Mouse (Mus musculus) C2C12 (cell line): ENCODE results near the gene Ccar1. TPM values are rescaled to one million over a fixed set of nuclear protein-coding genes. Genes with fewer than 3 reads are reported as not detected.
"Not testable (repeated sequence)": the region's sequence is repeated elsewhere in the genome, so short reads cannot be mapped to it uniquely, and the experiment has no call there.

ENCODE experiments used
- H3K27me3 ChIP-seq: one replicate; pipeline ENCODE4 v1.6.1; 2011; ENCODE audit not compliant: control insufficient read depth, insufficient read depth, insufficient read length
- H3K36me3 ChIP-seq: one replicate; pipeline ENCODE4 v1.6.1; 2011; ENCODE audit not compliant: control insufficient read depth, insufficient read depth
- H3K4me3 ChIP-seq: one replicate; pipeline ENCODE4 v1.5.1; 2011; ENCODE audit warnings: mild to moderate bottlenecking, control low read depth; ENCODE audit not compliant: poor library complexity, insufficient read depth, severe bottlenecking
- H3K79me2 ChIP-seq: one replicate; pipeline ENCODE4 v1.6.1; 2011; ENCODE audit not compliant: control insufficient read depth, insufficient read depth
- H3K79me3 ChIP-seq: one replicate; pipeline ENCODE4 v1.6.1; 2011; ENCODE audit warnings: low read depth, control low read depth
- H3ac ChIP-seq: one replicate; pipeline ENCODE3; 2011; ENCODE audit warnings: low read depth; ENCODE audit not compliant: control insufficient read depth, insufficient read length
- CEBPB ChIP-seq: IDR thresholded peaks from one replicate; pipeline ENCODE4 v1.6.1; 2011; ENCODE audit warnings: low read depth, mild to moderate bottlenecking, control low read depth, moderate library complexity
- CTCF ChIP-seq: IDR thresholded peaks from one replicate; pipeline ENCODE4 v1.5.1; 2011; ENCODE audit not compliant: control insufficient read depth, insufficient read depth, insufficient read length
- FOSL1 ChIP-seq: IDR thresholded peaks from one replicate; pipeline ENCODE4 v1.8.0; 2011; ENCODE audit warnings: mild to moderate bottlenecking, low read length; ENCODE audit not compliant: poor library complexity, insufficient read depth, severe bottlenecking
- MAX ChIP-seq: IDR thresholded peaks from one replicate; pipeline ENCODE4 v1.6.1; 2011; ENCODE audit warnings: mild to moderate bottlenecking, control low read depth
- MYOD1 ChIP-seq: IDR thresholded peaks from one replicate; pipeline ENCODE4 v1.6.1; 2011; ENCODE audit warnings: low read depth; ENCODE audit not compliant: control insufficient read depth, insufficient read length
- MYOG ChIP-seq: IDR thresholded peaks from one replicate; pipeline ENCODE4 v1.6.1; 2011; ENCODE audit not compliant: control insufficient read depth, insufficient read length; ENCODE audit errors: extremely low read depth
- USF1 ChIP-seq: IDR thresholded peaks from one replicate; pipeline ENCODE4 v1.6.1; 2011; ENCODE audit warnings: low read depth, mild to moderate bottlenecking, control low read depth, moderate library complexity
- polyA plus RNA-seq: library from polyadenylated mRNA; unstranded; fragments of >200 nt; fragmentation: generic; extraction: Trizol; gene quantifications from one replicate; pipeline ENCODE4 v1.2.1, GENCODE M21; 2012; ENCODE audit warnings: missing spikeins

Gene Ccar1
- polyA plus RNA-seq, 1 experiment = 24.7 TPM

- TF ChIP-seq FOSL1 = no peak
- Histone ChIP-seq H3K4me3 (no peak overlapping the region), H3K27me3 (no peaks in the 10 kb centered on the region), H3K36me3 (peaks cover 13% of the 10 kb centered on the region), H3ac (no peak overlapping the region), H3K79me2 (peaks cover 28% of the 10 kb centered on the region), H3K79me3 (peaks cover 23% of the 10 kb centered on the region)
Observed at GRCm38 (mm10) chr10:62794221-62794620, 2.1 kb upstream of the Ccar1 start.

DNA sequence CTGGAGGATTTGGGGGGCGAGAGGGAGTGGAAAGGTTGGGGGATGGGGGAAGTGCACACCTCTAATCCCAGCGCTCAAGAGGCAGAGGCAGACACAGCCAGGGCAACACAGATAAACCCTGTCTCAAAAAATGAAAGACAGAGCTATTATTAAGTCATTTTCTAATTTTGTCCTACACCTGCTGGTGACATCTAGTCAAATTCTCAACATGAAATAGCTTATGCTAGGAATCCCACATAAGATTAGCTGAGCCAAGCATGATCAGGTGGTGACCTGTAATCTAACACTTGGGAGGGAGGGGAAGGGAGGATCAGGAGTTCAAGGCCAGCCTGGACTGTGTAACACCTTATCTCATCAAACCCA is 986 bp upstream of the Ccar1 start:
- TF ChIP-seq MYOG (no peak), CEBPB (no peak), USF1 (no peak), MAX (no peak), MYOD1 (no peak), FOSL1 (no peak), CTCF (no peak)
- peak overlapping the region; percentile 28 for H3K4me3 ChIP-seq
- no peak overlapping the region for H3ac ChIP-seq
- peaks cover 24% of the 10 kb centered on the region for H3K36me3 ChIP-seq
- H3K79me2 ChIP-seq = peaks cover 39% of the 10 kb centered on the region
- H3K79me3 ChIP-seq = peaks cover 33% of the 10 kb centered on the region
- no peaks in the 10 kb centered on the region for H3K27me3 ChIP-seq

GRCm38 (mm10) chr10:62791251-62792176 is 572 bp downstream of the Ccar1 start:
- Histone ChIP-seq H3ac (peak overlapping the region; percentile 91), H3K27me3 (no peaks in the 10 kb centered on the region)

GRCm38 (mm10) chr10:62781776-62782175 is 10.3 kb downstream of the Ccar1 start:
- not testable (repeated sequence) for H3K27me3 ChIP-seq, H3ac ChIP-seq, H3K4me3 ChIP-seq
- Histone ChIP-seq H3K36me3 (peaks cover 97% of the 10 kb centered on the region), H3K79me2 (peaks cover 38% of the 10 kb centered on the region), H3K79me3 (peaks cover 19% of the 10 kb centered on the region)

More at GRCm38 (mm10) chr10:62791251-62792176, 572 bp downstream of the Ccar1 start:
- TF ChIP-seq MYOG = no peak
- no peak for TF ChIP-seq MYOD1
- no peak for TF ChIP-seq USF1
- no peak for TF ChIP-seq MAX
- no peak for TF ChIP-seq CEBPB
- no peak for TF ChIP-seq FOSL1
- no peak for TF ChIP-seq CTCF
- peaks cover 55% of the 10 kb centered on the region for H3K79me2 ChIP-seq
- peaks cover 40% of the 10 kb centered on the region for H3K36me3 ChIP-seq
- peak overlapping the region; percentile 79 for H3K4me3 ChIP-seq
- H3K79me3 ChIP-seq = peaks cover 47% of the 10 kb centered on the region

DNA sequence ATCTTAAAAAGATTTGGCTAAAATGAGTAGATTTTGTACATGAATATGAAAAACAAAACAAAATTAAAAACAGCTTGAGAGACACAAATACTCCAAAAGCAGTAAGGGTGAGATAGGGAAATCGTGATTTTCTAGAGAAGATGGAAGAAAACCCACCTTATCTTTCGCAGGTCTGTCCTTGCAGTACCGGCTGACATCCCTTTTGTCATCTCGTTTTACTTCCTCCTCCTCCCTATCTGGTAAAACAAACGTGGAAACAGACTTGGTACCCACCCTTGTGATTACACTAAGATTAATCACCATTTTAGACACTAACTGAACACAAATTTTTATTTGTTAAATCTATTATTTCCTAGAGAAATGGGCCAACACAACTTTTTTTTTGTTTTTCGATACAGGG is 41.3 kb downstream of the Ccar1 start:
- no peak overlapping the region for H3ac ChIP-seq
- no peak overlapping the region for H3K4me3 ChIP-seq
- peaks cover 100% of the 10 kb centered on the region for H3K36me3 ChIP-seq
- H3K79me2 ChIP-seq = no peaks in the 10 kb centered on the region
- H3K79me3 ChIP-seq = no peaks in the 10 kb centered on the region
- no peaks in the 10 kb centered on the region for H3K27me3 ChIP-seq
- TF ChIP-seq MYOG (no peak), USF1 (no peak), MYOD1 (no peak), CEBPB (no peak), MAX (no peak), FOSL1 (no peak), CTCF (no peak)

DNA sequence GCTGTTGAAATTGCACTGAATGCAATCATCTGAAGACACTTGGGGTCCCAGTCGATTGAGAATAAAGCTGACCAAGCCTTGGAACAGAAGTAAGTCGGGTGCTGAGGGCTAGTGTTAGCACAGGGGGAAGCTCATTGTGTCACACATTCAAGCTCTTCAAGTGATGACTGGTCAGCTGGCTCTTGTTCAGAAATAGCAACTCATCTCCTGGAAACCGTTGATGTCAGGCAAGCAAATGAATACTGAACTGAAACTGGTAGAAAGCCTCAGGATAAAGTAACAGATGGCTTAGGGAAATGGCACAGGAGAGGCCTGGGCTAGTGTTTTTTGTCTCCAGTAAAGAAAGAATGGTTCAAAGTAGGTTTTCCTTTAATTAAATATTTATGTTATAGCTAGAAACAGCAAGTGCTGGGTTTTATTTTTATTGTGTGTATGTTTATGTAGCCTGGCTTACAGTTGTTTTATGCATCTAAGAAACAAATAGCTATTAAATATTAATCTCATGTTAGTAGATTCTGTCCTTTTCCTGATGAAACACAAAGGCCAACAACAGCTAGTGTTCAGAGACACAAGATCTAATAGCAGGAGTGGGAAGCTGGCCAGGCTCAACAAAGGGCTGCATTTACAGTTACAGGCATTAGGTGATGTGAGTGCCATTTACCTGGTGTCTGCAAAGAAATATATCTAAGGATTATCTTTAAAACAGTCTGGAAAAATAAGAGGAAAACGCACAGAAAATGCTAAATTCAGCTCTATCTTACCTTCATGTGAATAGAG is 51.9 kb downstream of the Ccar1 start:
- H3K79me2 ChIP-seq = no peaks in the 10 kb centered on the region
- TF ChIP-seq MAX (no peak), FOSL1 (no peak), CEBPB (no peak), MYOG (no peak), MYOD1 (no peak), CTCF (no peak), USF1 (no peak)
- peaks cover 57% of the 10 kb centered on the region for H3K36me3 ChIP-seq
- no peaks in the 10 kb centered on the region for H3K27me3 ChIP-seq
- no peaks in the 10 kb centered on the region for H3K79me3 ChIP-seq
- no peak overlapping the region for H3ac ChIP-seq
- no peak overlapping the region for H3K4me3 ChIP-seq
